Mouse (Mus musculus) kidney, postnatal 25 days (tissue): ENCODE measurements at regions not wholly inside any gene's neighbourhood (a gene's known extent, or its start where the extent isn't known, plus 50 kb on each side); places are given as distances from the start of the nearest gene placed in this dataset.
A peak's percentile ranks its signal among the peaks of the same experiment; 100 is the strongest.

Experiments
- DNase-seq, 2 experiments: peaks; one replicate each; pipeline ENCODE4 v3.0.0; 2021; ENCODE audit warnings: mixed read lengths in 2 of 2

DNA sequence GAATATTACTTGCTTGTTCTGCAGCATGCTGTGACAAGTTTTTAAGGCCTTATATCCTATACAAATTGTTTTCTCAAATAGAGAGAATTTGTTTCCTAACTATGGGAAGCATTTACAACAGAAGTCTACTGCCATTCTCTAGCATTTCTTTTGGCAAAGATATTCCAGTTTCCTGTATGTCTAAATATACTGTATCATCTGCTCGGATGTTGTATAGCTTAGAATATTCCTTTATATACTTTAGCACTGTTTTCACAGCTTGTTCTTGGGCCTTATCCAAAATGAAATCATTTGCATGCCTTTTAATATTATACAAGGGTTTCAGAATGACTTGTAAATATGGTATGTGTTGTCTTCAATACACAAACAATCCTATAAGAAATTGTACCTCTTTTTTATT is 92.1 kb upstream of the Ins2 start:
- DNase-seq, result no peak

DNA sequence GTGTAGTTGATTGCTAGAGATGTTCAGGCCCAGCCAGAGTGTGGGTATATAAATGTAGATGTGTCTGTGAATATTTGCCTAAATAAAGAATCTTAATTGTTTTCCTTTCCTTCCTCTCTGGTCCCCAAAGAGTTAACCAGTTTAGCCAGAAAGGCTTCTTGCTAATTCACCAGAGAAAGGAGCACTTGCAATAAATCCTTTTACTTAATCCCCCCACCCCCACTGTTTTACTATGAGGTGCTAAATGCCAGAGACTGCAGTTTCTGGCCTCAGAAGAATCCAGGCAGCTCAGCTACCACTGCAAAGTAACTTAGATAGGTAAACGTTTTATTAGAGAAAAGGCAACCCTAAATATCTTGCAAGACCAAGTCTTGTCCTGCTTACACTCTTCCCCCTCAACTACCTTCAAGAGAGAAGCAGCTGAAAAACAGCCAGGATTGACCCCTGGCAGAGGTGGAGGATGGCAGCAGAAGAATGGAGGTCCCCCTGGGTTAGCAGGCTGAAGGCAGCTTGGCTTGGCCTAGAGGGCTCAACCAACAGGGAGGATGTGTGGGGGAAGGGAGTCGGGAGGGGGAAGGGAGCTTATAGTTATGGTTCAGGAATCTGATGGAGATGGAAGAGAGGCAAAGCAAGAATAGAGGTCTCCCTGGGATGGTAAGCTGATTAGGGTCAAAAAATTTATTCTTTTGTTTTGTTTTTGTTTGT is 87.9 kb upstream of the Ins2 start:
- DNase-seq, result no peak

DNA sequence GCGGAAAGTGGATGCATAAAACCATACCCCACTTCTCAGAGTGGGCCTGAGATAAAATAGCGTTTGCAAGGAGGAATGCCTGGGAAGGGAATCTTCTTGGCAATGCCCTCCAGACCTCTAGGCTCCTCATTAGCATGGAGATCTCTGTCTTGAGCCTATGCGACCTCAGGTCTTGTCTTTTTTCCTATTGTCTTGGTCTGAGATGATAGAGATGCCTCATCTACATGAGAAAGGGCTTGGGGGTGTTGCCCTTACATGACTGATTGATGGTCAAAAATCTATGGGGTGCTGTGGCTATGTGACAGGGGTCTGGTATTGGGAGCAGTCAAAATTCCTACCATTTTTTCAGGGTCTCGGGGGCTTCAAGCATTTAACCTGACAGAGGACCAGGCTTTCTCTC is 67.5 kb upstream of the Ins2 start:
- DNase-seq, result no peak

DNA sequence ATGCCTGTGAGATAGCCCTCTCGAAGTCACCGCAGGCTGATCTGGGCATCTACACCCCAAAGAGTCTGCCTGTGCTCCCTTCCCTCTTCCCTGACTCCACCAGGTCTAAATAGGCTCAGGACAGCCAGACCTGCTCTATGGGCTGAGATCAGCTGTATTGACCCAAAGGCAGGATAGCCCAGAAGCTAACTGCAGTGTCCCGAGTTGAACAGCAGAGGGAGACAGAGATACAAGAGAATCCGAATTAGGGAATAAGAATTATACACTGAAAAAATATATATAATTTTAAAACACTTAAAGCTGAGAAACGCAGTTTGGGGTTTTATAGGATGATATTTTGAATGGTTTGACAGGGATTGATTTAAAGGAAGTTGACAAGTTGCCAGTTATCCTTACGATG is 56.2 kb upstream of the Ins2 start:
- DNase-seq, result peak; percentile 37 to 67

DNA sequence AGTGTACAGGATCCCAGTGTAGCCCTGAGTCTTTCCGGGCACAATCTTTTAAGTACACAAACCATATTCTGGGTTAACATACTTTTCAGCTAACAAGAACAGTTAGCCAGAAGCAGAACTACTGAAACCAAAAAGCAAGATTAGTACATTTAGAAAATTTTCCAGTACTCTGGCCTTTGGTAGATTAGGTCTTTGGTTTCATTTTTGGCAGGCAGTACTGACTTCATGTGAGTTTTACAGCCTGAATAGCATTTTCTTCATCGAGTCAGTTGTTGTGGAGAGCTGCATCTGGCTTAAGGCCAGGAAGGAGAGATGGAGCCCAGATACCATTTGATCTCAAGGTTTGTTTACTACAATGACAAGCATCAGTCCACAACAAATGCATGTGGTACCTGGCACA is 51.3 kb upstream of the Ins2 start:
- DNase-seq, result no peak
